Mouse (Mus musculus): ENCODE measurements at regions not wholly inside any gene's neighbourhood (a gene's known extent, or its start where the extent isn't known, plus 50 kb on each side); places are given as distances from the start of the nearest gene placed in this dataset.

GRCm38 (mm10) chr10:100927086-100927485 is 336.8 kb downstream of the 1700017N19Rik start:
- no peak for ATAC-seq (ENCODE audit: insufficient number of reproducible peaks, insufficient read depth, low FRiP score, low read depth)
- 45% methylated on average over 3 of the region's 3 CpGs for WGBS
- Histone ChIP-seq H3K4me3 (ENCODE audit: control insufficient read depth in 1 of 2, insufficient read depth in 1 of 2, low read depth in 1 of 2, low read length in 2 of 2) (no peak overlapping the region), H3K4me1 (ENCODE audit: control insufficient read depth in 2 of 2, insufficient read depth in 2 of 2, low read length in 2 of 2) (no peaks in the 10 kb centered on the region), H3K27ac (replicated peaks in 1 of 2; ENCODE audit: control insufficient read depth in 1 of 2, insufficient read depth in 1 of 2, low read depth in 2 of 2, low read length in 2 of 2) (no peak overlapping the region), H3K27me3 (ENCODE audit: control insufficient read depth, insufficient read depth, low read length) (no peaks in the 10 kb centered on the region), H3K9me3 (ENCODE audit: control insufficient read depth, low read length) (no peaks in the 10 kb centered on the region), H3K36me3 (ENCODE audit: control insufficient read depth, insufficient read depth, low read length) (no peaks in the 10 kb centered on the region), H3K4me2 (ENCODE audit: low read length) (no peak overlapping the region), H3K9ac (ENCODE audit: low read length) (no peak overlapping the region)

- Histone ChIP-seq H3K27me3 (ENCODE audit: control insufficient read depth, insufficient read depth, low read length) (no peaks in the 10 kb centered on the region), H3K9ac (ENCODE audit: low read length) (no peak overlapping the region), H3K9me3 (ENCODE audit: control insufficient read depth, low read length) (no peaks in the 10 kb centered on the region), H3K27ac (replicated peaks in 1 of 2; ENCODE audit: control insufficient read depth in 1 of 2, insufficient read depth in 1 of 2, low read depth in 2 of 2, low read length in 2 of 2) (no peak overlapping the region), H3K4me3 (ENCODE audit: control insufficient read depth in 1 of 2, insufficient read depth in 1 of 2, low read depth in 1 of 2, low read length in 2 of 2) (no peak overlapping the region), H3K4me1 (ENCODE audit: control insufficient read depth in 2 of 2, insufficient read depth in 2 of 2, low read length in 2 of 2) (no peaks in the 10 kb centered on the region), H3K4me2 (ENCODE audit: low read length) (no peak overlapping the region), H3K36me3 (ENCODE audit: control insufficient read depth, insufficient read depth, low read length) (no peaks in the 10 kb centered on the region)
- no peak for ATAC-seq (ENCODE audit: insufficient number of reproducible peaks, insufficient read depth, low FRiP score, low read depth)
- WGBS: 81% methylated on average over 1 of the region's 1 CpGs
These were observed 341.5 kb downstream of the 1700017N19Rik start for GRCm38 (mm10) chr10:100931739-100932138.

- H3K4me3 ChIP-seq (ENCODE audit: control insufficient read depth in 1 of 2, insufficient read depth in 1 of 2, low read depth in 1 of 2, low read length in 2 of 2): no peak overlapping the region
- WGBS: 73% methylated on average over 9 of the region's 9 CpGs
- no peaks in the 10 kb centered on the region for H3K9me3 ChIP-seq (ENCODE audit: control insufficient read depth, low read length)
- no peaks in the 10 kb centered on the region for H3K27me3 ChIP-seq (ENCODE audit: control insufficient read depth, insufficient read depth, low read length)
- H3K4me1 ChIP-seq (ENCODE audit: control insufficient read depth in 2 of 2, insufficient read depth in 2 of 2, low read length in 2 of 2): no peaks in the 10 kb centered on the region
- no peak overlapping the region for H3K27ac ChIP-seq (replicated peaks in 1 of 2; ENCODE audit: control insufficient read depth in 1 of 2, insufficient read depth in 1 of 2, low read depth in 2 of 2, low read length in 2 of 2)
- ATAC-seq (ENCODE audit: insufficient number of reproducible peaks, insufficient read depth, low FRiP score, low read depth): no peak
- H3K36me3 ChIP-seq (ENCODE audit: control insufficient read depth, insufficient read depth, low read length): no peaks in the 10 kb centered on the region
- no peak overlapping the region for H3K4me2 ChIP-seq (ENCODE audit: low read length)
- no peak overlapping the region for H3K9ac ChIP-seq (ENCODE audit: low read length)
These were observed 368.1 kb downstream of the 1700017N19Rik start for GRCm38 (mm10) chr10:100958371-100958770.

GRCm38 (mm10) chr10:101003469-101003868 is 413.2 kb downstream of the 1700017N19Rik start:
- no peaks in the 10 kb centered on the region for H3K9me3 ChIP-seq (ENCODE audit: control insufficient read depth, low read length)
- H3K4me1 ChIP-seq (ENCODE audit: control insufficient read depth in 2 of 2, insufficient read depth in 2 of 2, low read length in 2 of 2): no peaks in the 10 kb centered on the region
- H3K9ac ChIP-seq (ENCODE audit: low read length): no peak overlapping the region
- H3K4me2 ChIP-seq (ENCODE audit: low read length): no peak overlapping the region
- no peak overlapping the region for H3K27ac ChIP-seq (replicated peaks in 1 of 2; ENCODE audit: control insufficient read depth in 1 of 2, insufficient read depth in 1 of 2, low read depth in 2 of 2, low read length in 2 of 2)
- no peak overlapping the region for H3K4me3 ChIP-seq (ENCODE audit: control insufficient read depth in 1 of 2, insufficient read depth in 1 of 2, low read depth in 1 of 2, low read length in 2 of 2)
- no peaks in the 10 kb centered on the region for H3K36me3 ChIP-seq (ENCODE audit: control insufficient read depth, insufficient read depth, low read length)
- ATAC-seq (ENCODE audit: insufficient number of reproducible peaks, insufficient read depth, low FRiP score, low read depth): no peak
- 58% methylated on average over 2 of the region's 2 CpGs for WGBS
- no peaks in the 10 kb centered on the region for H3K27me3 ChIP-seq (ENCODE audit: control insufficient read depth, insufficient read depth, low read length)

GRCm38 (mm10) chr10:101004687-101005086 is 414.4 kb downstream of the 1700017N19Rik start:
- 77% methylated on average over 4 of the region's 4 CpGs for WGBS

DNA sequence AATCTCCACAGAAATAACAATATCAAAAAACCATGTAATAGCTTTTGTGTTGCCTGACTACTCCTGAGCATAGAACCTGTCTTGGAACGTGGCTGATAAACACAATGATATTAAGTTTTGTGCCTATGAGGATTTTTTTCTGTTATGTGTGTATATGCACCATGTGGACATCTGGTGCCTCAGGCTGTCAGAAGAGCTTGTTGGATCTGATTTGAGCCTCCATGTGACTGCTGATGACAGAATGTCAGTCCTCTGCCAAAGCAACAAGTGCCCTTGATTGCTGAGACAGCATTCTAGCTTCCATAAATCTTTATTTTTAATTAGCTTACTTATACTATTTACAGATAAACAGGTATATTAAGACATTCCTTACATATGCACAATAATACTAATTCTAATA is 425.1 kb downstream of the 1700017N19Rik start:
- no peaks in the 10 kb centered on the region for H3K4me1 ChIP-seq (ENCODE audit: control insufficient read depth in 2 of 2, insufficient read depth in 2 of 2, low read length in 2 of 2)
- no peaks in the 10 kb centered on the region for H3K36me3 ChIP-seq (ENCODE audit: control insufficient read depth, insufficient read depth, low read length)
- H3K9ac ChIP-seq (ENCODE audit: low read length): no peak overlapping the region
- WGBS: 80% methylated on average over 1 of the region's 1 CpGs
- no peak overlapping the region for H3K4me3 ChIP-seq (ENCODE audit: control insufficient read depth in 1 of 2, insufficient read depth in 1 of 2, low read depth in 1 of 2, low read length in 2 of 2)
- no peak overlapping the region for H3K4me2 ChIP-seq (ENCODE audit: low read length)
- no peak overlapping the region for H3K27ac ChIP-seq (replicated peaks in 1 of 2; ENCODE audit: control insufficient read depth in 1 of 2, insufficient read depth in 1 of 2, low read depth in 2 of 2, low read length in 2 of 2)
- no peaks in the 10 kb centered on the region for H3K9me3 ChIP-seq (ENCODE audit: control insufficient read depth, low read length)
- ATAC-seq (ENCODE audit: insufficient number of reproducible peaks, insufficient read depth, low FRiP score, low read depth): no peak
- no peaks in the 10 kb centered on the region for H3K27me3 ChIP-seq (ENCODE audit: control insufficient read depth, insufficient read depth, low read length)

More at GRCm38 (mm10) chr10:101004687-101005086, 414.4 kb downstream of the 1700017N19Rik start:
- no peak overlapping the region for H3K27ac ChIP-seq (replicated peaks in 1 of 2; ENCODE audit: control insufficient read depth in 1 of 2, insufficient read depth in 1 of 2, low read depth in 2 of 2, low read length in 2 of 2)
- H3K9me3 ChIP-seq (ENCODE audit: control insufficient read depth, low read length): no peaks in the 10 kb centered on the region
- H3K4me3 ChIP-seq (ENCODE audit: control insufficient read depth in 1 of 2, insufficient read depth in 1 of 2, low read depth in 1 of 2, low read length in 2 of 2): no peak overlapping the region
- no peak overlapping the region for H3K9ac ChIP-seq (ENCODE audit: low read length)
- no peak for ATAC-seq (ENCODE audit: insufficient number of reproducible peaks, insufficient read depth, low FRiP score, low read depth)
- no peaks in the 10 kb centered on the region for H3K4me1 ChIP-seq (ENCODE audit: control insufficient read depth in 2 of 2, insufficient read depth in 2 of 2, low read length in 2 of 2)
- H3K4me2 ChIP-seq (ENCODE audit: low read length): no peak overlapping the region
- H3K36me3 ChIP-seq (ENCODE audit: control insufficient read depth, insufficient read depth, low read length): no peaks in the 10 kb centered on the region
- no peaks in the 10 kb centered on the region for H3K27me3 ChIP-seq (ENCODE audit: control insufficient read depth, insufficient read depth, low read length)

GRCm38 (mm10) chr10:101038630-101039029 is 448.3 kb downstream of the 1700017N19Rik start:
- Histone ChIP-seq H3K4me2 (ENCODE audit: low read length) (no peak overlapping the region), H3K9ac (ENCODE audit: low read length) (no peak overlapping the region), H3K27ac (replicated peaks in 1 of 2; ENCODE audit: control insufficient read depth in 1 of 2, insufficient read depth in 1 of 2, low read depth in 2 of 2, low read length in 2 of 2) (no peak overlapping the region), H3K4me1 (ENCODE audit: control insufficient read depth in 2 of 2, insufficient read depth in 2 of 2, low read length in 2 of 2) (no peaks in the 10 kb centered on the region), H3K9me3 (ENCODE audit: control insufficient read depth, low read length) (0 out of 2 replicates have a peak, but pooled peaks cover 3% of the 10 kb centered on the region), H3K27me3 (ENCODE audit: control insufficient read depth, insufficient read depth, low read length) (no peaks in the 10 kb centered on the region), H3K36me3 (ENCODE audit: control insufficient read depth, insufficient read depth, low read length) (no peaks in the 10 kb centered on the region), H3K4me3 (ENCODE audit: control insufficient read depth in 1 of 2, insufficient read depth in 1 of 2, low read depth in 1 of 2, low read length in 2 of 2) (no peak overlapping the region)
- ATAC-seq (ENCODE audit: insufficient number of reproducible peaks, insufficient read depth, low FRiP score, low read depth): no peak

DNA sequence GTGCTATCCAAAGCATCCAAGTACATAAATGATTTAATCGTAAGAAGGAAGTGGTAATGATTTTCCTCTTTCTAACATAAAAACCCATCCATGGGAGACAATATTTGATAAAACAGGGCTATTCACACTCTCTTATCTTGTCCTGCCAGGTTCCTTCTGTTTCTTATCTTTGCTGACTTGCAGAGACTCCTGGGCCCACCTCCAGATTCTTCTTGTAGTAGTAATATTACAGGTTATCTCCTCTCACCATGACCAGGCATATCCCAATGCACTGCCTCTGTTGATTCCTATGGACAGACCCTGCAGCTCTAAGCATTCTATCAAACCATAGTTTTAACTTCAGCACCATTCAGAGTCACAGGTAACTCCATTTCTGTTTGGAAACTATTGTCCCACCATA is 448.8 kb downstream of the 1700017N19Rik start:
- 0 out of 2 replicates have a peak, but pooled peaks cover 3% of the 10 kb centered on the region for H3K9me3 ChIP-seq (ENCODE audit: control insufficient read depth, low read length)
- H3K27me3 ChIP-seq (ENCODE audit: control insufficient read depth, insufficient read depth, low read length): no peaks in the 10 kb centered on the region
- no peak overlapping the region for H3K9ac ChIP-seq (ENCODE audit: low read length)
- H3K4me2 ChIP-seq (ENCODE audit: low read length): no peak overlapping the region
- no peak overlapping the region for H3K4me3 ChIP-seq (ENCODE audit: control insufficient read depth in 1 of 2, insufficient read depth in 1 of 2, low read depth in 1 of 2, low read length in 2 of 2)
- no peaks in the 10 kb centered on the region for H3K36me3 ChIP-seq (ENCODE audit: control insufficient read depth, insufficient read depth, low read length)
- no peak overlapping the region for H3K27ac ChIP-seq (replicated peaks in 1 of 2; ENCODE audit: control insufficient read depth in 1 of 2, insufficient read depth in 1 of 2, low read depth in 2 of 2, low read length in 2 of 2)
- no peaks in the 10 kb centered on the region for H3K4me1 ChIP-seq (ENCODE audit: control insufficient read depth in 2 of 2, insufficient read depth in 2 of 2, low read length in 2 of 2)
- no peak for ATAC-seq (ENCODE audit: insufficient number of reproducible peaks, insufficient read depth, low FRiP score, low read depth)
- WGBS: 71% methylated on average over 1 of the region's 1 CpGs
